Mouse (Mus musculus) gastrocnemius, adult 2 months (tissue): ENCODE measurements around the gene Gm11549. TPM values are rescaled to one million over a fixed set of nuclear protein-coding genes. Genes with fewer than 3 reads are reported as not detected.

Experiments
- DNase-seq: peaks from one replicate; pipeline ENCODE4 v3.0.0; 2022
- H3K27ac ChIP-seq: fragments of 200-600 bp; 2 replicates; pipeline ENCODE4 v1.8.1; 2022; ENCODE audit warnings: mild to moderate bottlenecking
- H3K4me3 ChIP-seq: fragments of 200-600 bp; 2 replicates; pipeline ENCODE4 v1.8.1; 2022; ENCODE audit warnings: mild to moderate bottlenecking, moderate library complexity
- CTCF ChIP-seq: fragments of 200-600 bp; IDR thresholded peaks from 2 replicates; pipeline ENCODE4 v1.8.1; 2022; ENCODE audit warnings: antibody characterized with exemption, mild to moderate bottlenecking, moderate library complexity
- intact Hi-C: fragments of 180-260 bp; cut with DNase I; formaldehyde crosslinking; loops from one replicate; pipeline ENCODE4 v1.15.1; 2025
- total RNA-seq, 2 experiments: library from RNA; stranded (reverse); gene quantifications; 2 replicates each; pipeline ENCODE4 v1.2.3; 2021

The Gm11549 gene
- total RNA-seq, 2 experiments from 2014 or later: not detected

GRCm38 (mm10) chr3:36501546-36501945 lies 20.1 kb downstream of the Gm11549 start:
- no peak for TF ChIP-seq CTCF
- no peak for DNase-seq
- H3K27ac ChIP-seq: no peak overlapping the region
- intact Hi-C loops: no loop called here
- H3K4me3 ChIP-seq: no peak overlapping the region

- TF ChIP-seq CTCF: no peak
- Histone ChIP-seq H3K27ac (no peak overlapping the region), H3K4me3 (no peak overlapping the region)
- DNase-seq: no peak
- intact Hi-C loops: no loop called here
These were observed 20.6 kb downstream of the Gm11549 start for GRCm38 (mm10) chr3:36500976-36501375.

- TF ChIP-seq CTCF: no peak
- no peak for DNase-seq
- Histone ChIP-seq H3K4me3 (no peak overlapping the region), H3K27ac (no peak overlapping the region)
- intact Hi-C loops: loop anchor here (5.0 kb wide), 1 partner anchor 57 kb away; no protein-coding TSS in a partner anchor
These were observed 22.2 kb downstream of the Gm11549 start for GRCm38 (mm10) chr3:36499418-36499817.

GRCm38 (mm10) chr3:36498224-36498623 lies 23.4 kb downstream of the Gm11549 start:
- no peak for TF ChIP-seq CTCF
- no peak overlapping the region for H3K4me3 ChIP-seq
- intact Hi-C loops: loop anchor here (5.0 kb wide), 1 partner anchor 56 kb away; no protein-coding TSS in a partner anchor
- no peak for DNase-seq
- no peak overlapping the region for H3K27ac ChIP-seq

GRCm38 (mm10) chr3:36496746-36497145 lies 24.9 kb downstream of the Gm11549 start:
- intact Hi-C loops: loop anchor here (1.0 to 5.0 kb wide), 3 partner anchors 54 to 316 kb away; no protein-coding TSS in a partner anchor

GRCm38 (mm10) chr3:36496273-36496672 lies 25.3 kb downstream of the Gm11549 start:
- TF ChIP-seq CTCF: no peak
- H3K27ac ChIP-seq: no peak overlapping the region; the same call in 1 of the 2 replicates
- no peak overlapping the region for H3K4me3 ChIP-seq
- intact Hi-C loops: loop anchor here (1.0 to 5.0 kb wide), 3 partner anchors 54 to 315 kb away; no protein-coding TSS in a partner anchor
- no peak for DNase-seq

More at GRCm38 (mm10) chr3:36496746-36497145, 24.9 kb downstream of the Gm11549 start:
- TF ChIP-seq CTCF: peak; percentile 74
- Histone ChIP-seq H3K27ac (peak overlapping the region; percentile 38; the same call in 1 of the 2 replicates), H3K4me3 (no peak overlapping the region)
- peak; percentile 76 for DNase-seq

- peak; percentile 97 for TF ChIP-seq CTCF
- Histone ChIP-seq H3K27ac (peak overlapping the region; percentile 70), H3K4me3 (peak overlapping the region; percentile 70)
- intact Hi-C loops: loop anchor here (1.0 to 5.0 kb wide), 2 partner anchors 19 to 53 kb away; no protein-coding TSS in a partner anchor
- DNase-seq: peak; percentile 93
These were observed 26.2 kb downstream of the Gm11549 start for GRCm38 (mm10) chr3:36495436-36495835.

GRCm38 (mm10) chr3:36494613-36495012 lies 27.0 kb downstream of the Gm11549 start:
- Histone ChIP-seq H3K27ac (peak overlapping the region; percentile 70; the same call in 1 of the 2 replicates), H3K4me3 (no peak overlapping the region; the same call in 1 of the 2 replicates)
- intact Hi-C loops: loop anchor here (1.0 to 5.0 kb wide), 2 partner anchors 18 to 52 kb away; no protein-coding TSS in a partner anchor
- TF ChIP-seq CTCF: no peak
- DNase-seq: no peak

- intact Hi-C loops: no loop called here
- DNase-seq: no peak
- TF ChIP-seq CTCF: no peak
These were observed 27.9 kb downstream of the Gm11549 start for GRCm38 (mm10) chr3:36493641-36494283.

GRCm38 (mm10) chr3:36492716-36493391 lies 28.8 kb downstream of the Gm11549 start:
- Histone ChIP-seq H3K4me3 (no peak overlapping the region), H3K27ac (no peak overlapping the region)
- peak; percentile 26 for DNase-seq
- intact Hi-C loops: no loop called here
- TF ChIP-seq CTCF: no peak

More at GRCm38 (mm10) chr3:36493641-36494283, 27.9 kb downstream of the Gm11549 start:
- Histone ChIP-seq H3K27ac (no peak overlapping the region), H3K4me3 (no peak overlapping the region)

GRCm38 (mm10) chr3:36491535-36491934 lies 30.1 kb downstream of the Gm11549 start:
- DNase-seq: no peak
- intact Hi-C loops: no loop called here
- no peak for TF ChIP-seq CTCF
- Histone ChIP-seq H3K4me3 (no peak overlapping the region), H3K27ac (no peak overlapping the region)

- intact Hi-C loops: no loop called here
- DNase-seq: no peak
- no peak for TF ChIP-seq CTCF
- no peak overlapping the region for H3K27ac ChIP-seq
- no peak overlapping the region for H3K4me3 ChIP-seq
These were observed 32.1 kb downstream of the Gm11549 start for GRCm38 (mm10) chr3:36489590-36489910.
